ENCODE assay signal across 20 mouse cellular contexts in the genomic region with DNA sequence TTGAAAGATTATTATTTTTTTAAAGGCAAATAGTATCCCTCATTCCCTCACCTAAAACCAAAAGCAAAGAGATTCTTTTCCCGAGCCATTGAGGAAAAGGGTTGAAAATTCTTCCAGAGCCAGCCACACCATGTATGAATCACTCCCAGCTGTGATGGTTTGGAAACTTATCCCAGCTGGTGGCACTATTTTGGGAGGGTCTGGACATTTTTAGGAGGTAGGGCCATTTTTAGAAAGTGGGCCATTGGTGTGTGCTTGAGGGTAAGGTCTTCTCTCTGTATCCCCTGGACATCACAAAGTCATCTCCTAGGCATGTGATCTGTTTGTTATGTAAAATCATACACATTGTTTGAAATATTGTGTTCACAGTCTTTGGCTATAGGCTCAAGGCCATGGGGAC.
"Had no signal": no experiment of that assay in that cellular context is flagged by ENCODE, and none has a peak within 500 bp of the region (broad histone marks: within the 10 kb centered on the region; RNA-seq: fewer than 3 reads in every experiment).

No protein-coding gene starts in this region.

- DNase-seq: liver, embryonic 13.5 days; liver, postnatal 0 days; lung, adult 2 months; lung, postnatal 14 days; lung, postnatal 36 days; right cerebral cortex, postnatal 14 days; thymus, adult 2 months; thymus, postnatal 25 days; thymus, postnatal 4 days had no signal

- ATAC-seq: liver, postnatal 0 days; lung, postnatal 0 days; midbrain, embryonic 13.5 days; midbrain, embryonic 15.5 days had no signal

- H3K36me3 ChIP-seq: liver, embryonic 13.5 days; liver, embryonic 15.5 days; lung, embryonic 15.5 days; midbrain, embryonic 13.5 days; midbrain, embryonic 15.5 days; neural tube, embryonic 13.5 days; stomach, embryonic 15.5 days had no signal

- H3K4me1 ChIP-seq: liver, embryonic 13.5 days; liver, embryonic 15.5 days; lung, embryonic 15.5 days; midbrain, embryonic 13.5 days; midbrain, embryonic 15.5 days; stomach, embryonic 15.5 days had no signal

- H3K9ac ChIP-seq: liver, embryonic 13.5 days; liver, embryonic 15.5 days; liver, postnatal 0 days; lung, embryonic 15.5 days; midbrain, embryonic 13.5 days; midbrain, embryonic 15.5 days; neural tube, embryonic 13.5 days; stomach, embryonic 15.5 days had no signal

- H3K4me2 ChIP-seq: liver, embryonic 13.5 days; liver, embryonic 15.5 days; lung, embryonic 15.5 days; midbrain, embryonic 11.5 days; midbrain, embryonic 13.5 days; midbrain, embryonic 15.5 days; neural tube, embryonic 13.5 days; stomach, embryonic 15.5 days had no signal

- H3K27me3 ChIP-seq: liver, embryonic 13.5 days; lung, embryonic 15.5 days; midbrain, embryonic 15.5 days; stomach, embryonic 15.5 days had no signal

- H3K4me3 ChIP-seq: liver, embryonic 13.5 days; liver, embryonic 15.5 days; lung, embryonic 15.5 days; megakaryocyte, embryonic 14.5 days; midbrain, embryonic 13.5 days; midbrain, embryonic 15.5 days; neural tube, embryonic 13.5 days; stomach, embryonic 15.5 days had no signal

- H3K27ac ChIP-seq: liver, embryonic 13.5 days; liver, embryonic 15.5 days; lung, embryonic 15.5 days; macrophage; midbrain, embryonic 13.5 days; midbrain, embryonic 15.5 days; neural tube, embryonic 13.5 days; stomach, embryonic 15.5 days; stomach, postnatal 0 days had no signal

- H3K9me3 ChIP-seq: liver, embryonic 13.5 days; liver, embryonic 15.5 days; lung, embryonic 15.5 days; midbrain, embryonic 13.5 days; midbrain, embryonic 15.5 days; neural tube, embryonic 13.5 days; stomach, embryonic 15.5 days had no signal
